Mouse (Mus musculus): ENCODE measurements around the gene C1qc. TPM values are rescaled to one million over a fixed set of nuclear protein-coding genes. Genes with fewer than 3 reads are reported as not detected.

The C1qc gene
- polyA plus RNA-seq (2012): 4.0 and 6.2 TPM in 2 replicates

DNA sequence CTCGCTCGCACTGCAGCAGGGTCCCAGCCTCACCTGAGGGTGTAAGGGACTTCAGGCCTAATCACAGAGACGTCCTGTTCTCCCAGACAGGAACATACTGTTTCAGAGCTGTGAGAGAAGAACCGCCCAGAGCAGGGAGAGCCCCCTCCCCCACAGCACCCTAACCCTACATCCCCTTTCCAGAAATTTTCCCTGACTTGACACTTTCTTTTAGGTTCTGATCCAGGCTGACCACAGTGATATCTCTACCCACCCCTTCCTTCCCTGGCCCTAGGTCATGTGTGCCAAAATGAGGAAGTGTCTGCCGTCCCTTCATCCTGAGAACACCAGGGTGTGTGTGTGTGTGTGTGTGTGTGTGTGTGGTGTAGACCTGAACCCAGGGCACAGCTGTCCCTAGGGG is at the start of gene C1qc:
Gene C1qc, minus strand, starts transcription at position 255 of the 400 bp plus-strand sequence.
- H3K36me3 ChIP-seq (ENCODE audit: control insufficient read depth): no peaks in the 10 kb centered on the region
- no peaks in the 10 kb centered on the region for H3K4me1 ChIP-seq (ENCODE audit: control insufficient read depth)
- H3K9me3 ChIP-seq (ENCODE audit: control insufficient read depth, low read length): no peaks in the 10 kb centered on the region
- no peak within 1 kb of the TSS for H3K4me3 ChIP-seq (replicated peaks)
- H3K27me3 ChIP-seq (ENCODE audit: control insufficient read depth): peaks cover 3% of the 10 kb centered on the region; the same call in 1 of the 2 replicates
- no peak for TF ChIP-seq GATA1 (IDR thresholded peaks at IDR 0.05; ENCODE audit: low read length)
- TF ChIP-seq TAL1 (IDR thresholded peaks at IDR 0.05; ENCODE audit: low read length): no peak

- H3K27me3 ChIP-seq (ENCODE audit: control insufficient read depth): peaks cover 47% of the 10 kb centered on the region
- H3K4me3 ChIP-seq (replicated peaks): no peak overlapping the region
- peaks cover 48% of the 10 kb centered on the region for H3K4me1 ChIP-seq (ENCODE audit: control insufficient read depth)
- TF ChIP-seq GATA1 (IDR thresholded peaks at IDR 0.05; ENCODE audit: low read length) (no peak), TAL1 (IDR thresholded peaks at IDR 0.05; ENCODE audit: low read length) (no peak)
- H3K36me3 ChIP-seq (ENCODE audit: control insufficient read depth): peaks cover 4% of the 10 kb centered on the region
- H3K9me3 ChIP-seq (ENCODE audit: control insufficient read depth, low read length): no peaks in the 10 kb centered on the region
Measured at GRCm38 (mm10) chr4:136937935-136938334, 45.1 kb upstream of the C1qc start.

DNA sequence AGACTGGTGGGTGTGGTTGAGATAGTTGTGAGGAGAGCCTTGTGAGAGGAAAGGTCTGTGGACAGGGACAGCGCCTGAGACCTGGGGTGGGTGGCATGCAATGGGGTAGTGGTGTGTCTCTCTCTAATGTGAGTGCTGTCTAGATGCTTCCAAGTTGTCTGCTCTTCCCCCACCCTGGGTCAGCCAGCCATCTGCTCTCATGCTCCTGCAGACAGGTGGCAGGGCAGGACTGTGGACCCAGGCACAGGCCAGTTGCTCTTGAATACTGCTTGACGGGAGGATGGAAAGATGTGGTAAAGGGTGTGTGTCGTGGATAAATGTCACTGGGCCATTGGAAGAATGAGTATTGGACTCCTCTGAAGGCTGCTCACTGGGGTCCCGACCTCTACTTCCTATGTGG is 44.5 kb upstream of the C1qc start:
- Histone ChIP-seq H3K9me3 (ENCODE audit: control insufficient read depth, low read length) (no peaks in the 10 kb centered on the region), H3K36me3 (ENCODE audit: control insufficient read depth) (peaks cover 10% of the 10 kb centered on the region), H3K27me3 (ENCODE audit: control insufficient read depth) (peaks cover 42% of the 10 kb centered on the region), H3K4me1 (ENCODE audit: control insufficient read depth) (peaks cover 54% of the 10 kb centered on the region), H3K4me3 (replicated peaks) (no peak overlapping the region)
- TF ChIP-seq GATA1 (IDR thresholded peaks at IDR 0.05; ENCODE audit: low read length): no peak
- TF ChIP-seq TAL1 (IDR thresholded peaks at IDR 0.05; ENCODE audit: low read length): no peak

DNA sequence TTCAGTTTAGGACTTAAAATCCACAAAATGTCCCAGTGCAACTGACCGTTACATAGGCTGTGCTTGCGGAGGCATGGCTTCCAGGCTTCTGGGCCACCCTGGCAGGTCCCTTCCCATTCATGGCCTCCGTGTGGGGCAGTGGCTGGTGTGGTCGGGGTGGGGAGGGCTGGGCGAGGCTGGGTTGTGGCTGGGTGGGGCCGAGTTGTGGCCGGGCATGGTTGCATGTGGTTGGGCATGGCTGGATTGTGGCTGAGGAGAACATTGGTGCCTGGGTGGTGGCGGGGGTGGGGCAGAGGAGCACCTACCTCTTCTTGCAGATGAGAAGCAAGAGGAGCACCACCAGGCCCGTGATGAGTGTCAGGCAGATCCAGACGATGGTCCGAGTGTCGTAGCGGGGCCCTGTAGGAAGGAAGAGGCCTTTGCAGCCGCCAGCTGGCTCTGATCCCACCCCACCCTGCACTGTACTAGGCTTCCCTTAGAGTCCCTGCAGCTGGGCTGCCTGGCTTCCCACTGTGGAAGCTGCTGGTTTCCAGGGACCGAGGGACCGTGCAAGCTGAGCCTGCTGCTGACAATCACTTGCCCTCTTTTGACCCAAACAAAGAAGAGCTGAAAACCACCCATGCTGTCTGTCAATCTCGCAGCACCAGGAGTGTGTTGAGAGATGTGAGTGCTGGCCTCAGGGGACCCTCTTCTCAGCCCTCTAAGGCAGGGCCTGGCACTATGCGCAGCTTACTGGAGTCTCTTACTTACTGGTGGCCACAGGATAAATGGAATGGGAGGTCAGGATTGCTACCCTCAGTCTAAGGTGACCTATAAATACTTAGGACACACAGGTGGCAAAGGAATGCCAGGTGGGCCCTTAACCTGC is 42.1 kb upstream of the C1qc start:
- TF ChIP-seq TAL1 (IDR thresholded peaks at IDR 0.05; ENCODE audit: low read length): no peak
- no peak for TF ChIP-seq GATA1 (IDR thresholded peaks at IDR 0.05; ENCODE audit: low read length)
- Histone ChIP-seq H3K4me3 (replicated peaks) (peak overlapping the region; percentile 67), H3K36me3 (ENCODE audit: control insufficient read depth) (peaks cover 29% of the 10 kb centered on the region), H3K4me1 (ENCODE audit: control insufficient read depth) (peaks cover 77% of the 10 kb centered on the region), H3K9me3 (ENCODE audit: control insufficient read depth, low read length) (no peaks in the 10 kb centered on the region), H3K27me3 (ENCODE audit: control insufficient read depth) (peaks cover 21% of the 10 kb centered on the region)

- Histone ChIP-seq H3K4me3 (replicated peaks) (peak overlapping the region; percentile 67), H3K9me3 (ENCODE audit: control insufficient read depth, low read length) (no peaks in the 10 kb centered on the region), H3K36me3 (ENCODE audit: control insufficient read depth) (peaks cover 31% of the 10 kb centered on the region), H3K27me3 (ENCODE audit: control insufficient read depth) (peaks cover 20% of the 10 kb centered on the region), H3K4me1 (ENCODE audit: control insufficient read depth) (peaks cover 72% of the 10 kb centered on the region)
- TF ChIP-seq GATA1 (IDR thresholded peaks at IDR 0.05; ENCODE audit: low read length) (peak; percentile 96), TAL1 (IDR thresholded peaks at IDR 0.05; ENCODE audit: low read length) (peak; percentile 94)
Measured at GRCm38 (mm10) chr4:136930474-136930873, 37.6 kb upstream of the C1qc start.

DNA sequence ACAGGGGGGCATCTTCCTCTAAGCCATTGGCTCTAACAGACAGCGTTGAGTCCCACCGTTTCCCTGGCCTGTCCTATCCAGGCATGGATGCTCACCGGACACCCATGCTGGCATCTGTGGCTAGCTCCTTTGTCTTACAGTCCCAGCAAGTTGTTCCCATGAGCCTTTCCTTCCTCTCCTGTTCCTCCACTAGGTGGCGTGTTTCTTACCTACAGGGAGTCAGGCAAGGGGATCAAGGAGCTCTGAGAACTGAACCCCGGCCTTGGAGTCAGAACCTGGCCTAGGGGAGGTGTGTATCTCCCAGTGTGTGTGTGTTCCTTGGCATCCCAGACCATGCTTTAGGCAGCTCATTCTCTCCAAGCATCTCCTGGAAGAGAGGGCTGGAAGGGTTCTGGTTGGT is 36.1 kb upstream of the C1qc start:
- Histone ChIP-seq H3K9me3 (ENCODE audit: control insufficient read depth, low read length) (no peaks in the 10 kb centered on the region), H3K4me1 (ENCODE audit: control insufficient read depth) (peaks cover 57% of the 10 kb centered on the region), H3K4me3 (replicated peaks) (no peak overlapping the region), H3K36me3 (ENCODE audit: control insufficient read depth) (peaks cover 31% of the 10 kb centered on the region), H3K27me3 (ENCODE audit: control insufficient read depth) (peaks cover 20% of the 10 kb centered on the region)
- TF ChIP-seq GATA1 (IDR thresholded peaks at IDR 0.05; ENCODE audit: low read length) (no peak), TAL1 (IDR thresholded peaks at IDR 0.05; ENCODE audit: low read length) (no peak)

DNA sequence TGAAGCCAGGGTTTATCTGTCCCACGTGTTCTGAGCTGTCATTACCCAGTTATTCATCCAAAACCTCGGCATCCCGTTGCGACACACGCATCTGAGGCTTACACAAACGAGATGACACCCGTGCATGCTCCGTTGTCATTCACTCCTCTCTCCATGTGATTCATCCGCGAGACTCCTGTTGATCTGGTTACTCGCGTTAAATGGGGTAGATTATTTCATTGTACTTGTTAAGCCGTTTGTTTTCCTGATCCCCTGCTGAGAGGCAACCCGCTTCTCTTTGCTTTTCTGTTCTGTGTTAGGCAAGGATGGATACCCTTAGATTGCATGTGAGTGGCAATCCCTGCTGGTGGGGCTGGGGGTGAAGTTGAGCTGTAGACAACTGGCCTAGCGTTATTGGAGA is 32.9 kb upstream of the C1qc start:
- Histone ChIP-seq H3K36me3 (ENCODE audit: control insufficient read depth) (peaks cover 5% of the 10 kb centered on the region), H3K4me3 (replicated peaks) (no peak overlapping the region), H3K9me3 (ENCODE audit: control insufficient read depth, low read length) (no peaks in the 10 kb centered on the region), H3K4me1 (ENCODE audit: control insufficient read depth) (peaks cover 25% of the 10 kb centered on the region), H3K27me3 (ENCODE audit: control insufficient read depth) (peaks cover 18% of the 10 kb centered on the region)
- TF ChIP-seq TAL1 (IDR thresholded peaks at IDR 0.05; ENCODE audit: low read length) (no peak), GATA1 (IDR thresholded peaks at IDR 0.05; ENCODE audit: low read length) (no peak)

- H3K9me3 ChIP-seq (ENCODE audit: control insufficient read depth, low read length): no peaks in the 10 kb centered on the region
- no peaks in the 10 kb centered on the region; the same call in 1 of the 2 replicates for H3K36me3 ChIP-seq (ENCODE audit: control insufficient read depth)
- H3K27me3 ChIP-seq (ENCODE audit: control insufficient read depth): peaks cover 18% of the 10 kb centered on the region
- peaks cover 13% of the 10 kb centered on the region for H3K4me1 ChIP-seq (ENCODE audit: control insufficient read depth)
- no peak for TF ChIP-seq TAL1 (IDR thresholded peaks at IDR 0.05; ENCODE audit: low read length)
- TF ChIP-seq GATA1 (IDR thresholded peaks at IDR 0.05; ENCODE audit: low read length): no peak
- H3K4me3 ChIP-seq (replicated peaks): no peak overlapping the region
Measured at GRCm38 (mm10) chr4:136924529-136924928, 31.7 kb upstream of the C1qc start.

GRCm38 (mm10) chr4:136919526-136919925 is 26.7 kb upstream of the C1qc start:
- Histone ChIP-seq H3K36me3 (ENCODE audit: control insufficient read depth) (no peaks in the 10 kb centered on the region), H3K9me3 (ENCODE audit: control insufficient read depth, low read length) (no peaks in the 10 kb centered on the region), H3K27me3 (ENCODE audit: control insufficient read depth) (no peaks in the 10 kb centered on the region), H3K4me3 (replicated peaks) (no peak overlapping the region), H3K4me1 (ENCODE audit: control insufficient read depth) (no peaks in the 10 kb centered on the region)
- TF ChIP-seq GATA1 (IDR thresholded peaks at IDR 0.05; ENCODE audit: low read length) (no peak), TAL1 (IDR thresholded peaks at IDR 0.05; ENCODE audit: low read length) (no peak)
